Mouse (Mus musculus) erythroblast, embryonic 14.5 days (primary cell): Measurements from ENCODE around the gene Frmd4a.

Source experiments
- GATA1 ChIP-seq: IDR thresholded peaks from 2 replicates; pipeline ENCODE4 v1.6.1; 2012; ENCODE audit warnings: low read length, inconsistent platforms, mixed read lengths
- TAL1 ChIP-seq: IDR thresholded peaks from 3 replicates; pipeline ENCODE4 v1.6.1; 2012; ENCODE audit warnings: low read length, inconsistent platforms, mixed read lengths

- no peak for TF ChIP-seq GATA1
- TF ChIP-seq TAL1 = no peak
Measured at GRCm38 (mm10) chr2:4586245-4586644, 568.7 kb downstream of the Frmd4a start.
